Mouse (Mus musculus) hindbrain, embryonic 14.5 days (tissue): Measurements from ENCODE around the gene Cgnl1. TPM values are rescaled to one million over a fixed set of nuclear protein-coding genes. Genes with fewer than 3 reads are reported as not detected.

Experiments used
- ATAC-seq: fragments of 200-750 bp; cut with Nextera tagmentation; 2 replicates; pipeline ENCODE4 v1.8.0; 2017; ENCODE audit warnings: moderate number of reproducible peaks, mild to moderate bottlenecking, moderate TSS enrichment, moderate library complexity; ENCODE audit not compliant: low FRiP score
- DNase-seq: peaks from one replicate; pipeline ENCODE4 v3.0.0-alpha.2; 2015; ENCODE audit warnings: low spot score
- H3K27ac ChIP-seq: fragments of 300-500 bp; sonication (generic); 2 replicates; pipeline ENCODE4 v1.5.1; 2014; ENCODE audit warnings: mild to moderate bottlenecking, moderate library complexity
- H3K27me3 ChIP-seq: fragments of 300-500 bp; sonication (generic); 2 replicates; pipeline ENCODE4 v1.6.1; 2014; ENCODE audit warnings: mild to moderate bottlenecking, low read length, mixed read lengths; ENCODE audit not compliant: control insufficient read depth, insufficient read depth
- H3K36me3 ChIP-seq: fragments of 300-500 bp; sonication (generic); replicated peaks from 2 replicates; pipeline ENCODE4 v1.6.1; 2014; ENCODE audit not compliant: control insufficient read depth, insufficient read depth
- H3K4me1 ChIP-seq: fragments of 300-500 bp; sonication (generic); replicated peaks from 2 replicates; pipeline ENCODE4 v1.6.1; 2014; ENCODE audit warnings: antibody characterized with exemption, low read length, mixed read lengths; ENCODE audit not compliant: control insufficient read depth, insufficient read depth
- H3K4me2 ChIP-seq: fragments of 300-500 bp; sonication (generic); replicated peaks from 2 replicates; pipeline ENCODE4 v1.6.1; 2014; ENCODE audit warnings: mild to moderate bottlenecking, moderate library complexity
- H3K4me3 ChIP-seq: fragments of 300-500 bp; sonication (generic); replicated peaks from 2 replicates; pipeline ENCODE4 v1.5.1; 2014; ENCODE audit warnings: mild to moderate bottlenecking, low read length
- H3K9ac ChIP-seq: fragments of 300-500 bp; sonication (generic); 2 replicates; pipeline ENCODE4 v1.6.1; 2014
- H3K9me3 ChIP-seq: fragments of 300-500 bp; sonication (generic); 2 replicates; pipeline ENCODE4 v1.6.1; 2016; ENCODE audit warnings: low read length; ENCODE audit not compliant: control insufficient read depth
- WGBS: fragments of 180-500 bp; shearing (Covaris S2); extraction: QIAGEN DNeasy Blood & Tissue Kit; methylation state at CpG from one replicate; pipeline ENCODE4 v1.1.7; 2014; 5-methylcytosine and 5-hydroxymethylcytosine counted together
- polyA plus RNA-seq: library from polyadenylated mRNA; unstranded; fragments of >200 nt; fragmentation: Nextera tagmentation; extraction: Ambion mirVana; gene quantifications from 2 replicates; pipeline ENCODE4 v1.2.1, GENCODE M21; 2014

Gene Cgnl1
- 6.1 and 7.2 TPM in 2 replicates for polyA plus RNA-seq

- Histone ChIP-seq H3K4me3 (peak within 1 kb of the TSS; percentile 49), H3K4me1 (peaks cover 9% of the 10 kb centered on the region; the same call in 1 of the 2 replicates), H3K9ac (peak within 1 kb of the TSS; percentile 60), H3K27ac (no peak within 1 kb of the TSS), H3K36me3 (no peaks in the 10 kb centered on the region), H3K9me3 (0 out of 2 replicates have a peak, but pooled peaks cover 4% of the 10 kb centered on the region), H3K27me3 (peaks cover 36% of the 10 kb centered on the region), H3K4me2 (peak within 1 kb of the TSS; percentile 80)
- ATAC-seq (peak; percentile 78), DNase-seq (no peak)
- under 1% methylated on average over 60 of the region's 67 CpGs for WGBS
Observed at GRCm38 (mm10) chr9:71770991-71771767, at the start of gene Cgnl1. TSS of gene Cgnl1 (minus strand) at chr9:71771602.

GRCm38 (mm10) chr9:71818453-71818852 lies 47.1 kb upstream of the Cgnl1 start:
- H3K9ac ChIP-seq: no peak overlapping the region
- 89% methylated on average over 7 of the region's 7 CpGs for WGBS
- no peaks in the 10 kb centered on the region for H3K4me1 ChIP-seq
- no peak for DNase-seq
- no peak for ATAC-seq
- no peaks in the 10 kb centered on the region for H3K27me3 ChIP-seq
- H3K4me2 ChIP-seq: no peak overlapping the region
- no peak overlapping the region for H3K4me3 ChIP-seq
- H3K9me3 ChIP-seq: no peaks in the 10 kb centered on the region
- H3K27ac ChIP-seq: no peak overlapping the region
- no peaks in the 10 kb centered on the region for H3K36me3 ChIP-seq

- H3K36me3 ChIP-seq: no peaks in the 10 kb centered on the region
- DNase-seq (no peak), ATAC-seq (no peak)
- no peak overlapping the region for H3K27ac ChIP-seq
- H3K4me1 ChIP-seq: no peaks in the 10 kb centered on the region
- H3K4me2 ChIP-seq: no peak overlapping the region
- no peak overlapping the region for H3K4me3 ChIP-seq
- H3K9me3 ChIP-seq: no peaks in the 10 kb centered on the region
- no peak overlapping the region for H3K9ac ChIP-seq
- 76% methylated on average over 3 of the region's 3 CpGs for WGBS
- no peaks in the 10 kb centered on the region for H3K27me3 ChIP-seq
Observed at GRCm38 (mm10) chr9:71816121-71816520, 44.7 kb upstream of the Cgnl1 start.

- 87% methylated on average over 3 of the region's 3 CpGs for WGBS
- no peak overlapping the region for H3K4me2 ChIP-seq
- H3K9ac ChIP-seq: no peak overlapping the region
- no peak for ATAC-seq
- no peaks in the 10 kb centered on the region for H3K4me1 ChIP-seq
- H3K4me3 ChIP-seq: no peak overlapping the region
- DNase-seq: no peak
- no peaks in the 10 kb centered on the region; the same call in 1 of the 2 replicates for H3K9me3 ChIP-seq
- no peak overlapping the region for H3K27ac ChIP-seq
- H3K36me3 ChIP-seq: no peaks in the 10 kb centered on the region
- H3K27me3 ChIP-seq: no peaks in the 10 kb centered on the region
Observed at GRCm38 (mm10) chr9:71813565-71813964, 42.2 kb upstream of the Cgnl1 start.

- DNase-seq (no peak), ATAC-seq (no peak)
- Histone ChIP-seq H3K4me1 (no peaks in the 10 kb centered on the region), H3K36me3 (no peaks in the 10 kb centered on the region), H3K9ac (no peak overlapping the region), H3K27ac (no peak overlapping the region), H3K4me3 (no peak overlapping the region), H3K27me3 (no peaks in the 10 kb centered on the region), H3K9me3 (no peaks in the 10 kb centered on the region; the same call in 1 of the 2 replicates), H3K4me2 (no peak overlapping the region)
- WGBS: 50% methylated on average over 4 of the region's 4 CpGs
Observed at GRCm38 (mm10) chr9:71812914-71813313, 41.5 kb upstream of the Cgnl1 start.

- Histone ChIP-seq H3K9me3 (no peaks in the 10 kb centered on the region; the same call in 1 of the 2 replicates), H3K4me1 (no peaks in the 10 kb centered on the region), H3K27ac (no peak overlapping the region), H3K4me2 (no peak overlapping the region), H3K4me3 (no peak overlapping the region), H3K36me3 (no peaks in the 10 kb centered on the region), H3K9ac (no peak overlapping the region), H3K27me3 (no peaks in the 10 kb centered on the region)
- ATAC-seq (no peak), DNase-seq (no peak)
- 31% methylated on average over 4 of the region's 4 CpGs for WGBS
Observed at GRCm38 (mm10) chr9:71812402-71812801, 41.0 kb upstream of the Cgnl1 start.

- WGBS: 80% methylated on average over 5 of the region's 5 CpGs
- H3K27me3 ChIP-seq: no peaks in the 10 kb centered on the region
- H3K4me3 ChIP-seq: no peak overlapping the region
- ATAC-seq (no peak), DNase-seq (no peak)
- no peaks in the 10 kb centered on the region; the same call in 1 of the 2 replicates for H3K9me3 ChIP-seq
- no peak overlapping the region for H3K27ac ChIP-seq
- no peaks in the 10 kb centered on the region for H3K36me3 ChIP-seq
- no peaks in the 10 kb centered on the region for H3K4me1 ChIP-seq
- H3K4me2 ChIP-seq: no peak overlapping the region
- H3K9ac ChIP-seq: no peak overlapping the region
Observed at GRCm38 (mm10) chr9:71811404-71811803, 40.0 kb upstream of the Cgnl1 start.

GRCm38 (mm10) chr9:71810723-71811122 lies 39.3 kb upstream of the Cgnl1 start:
- H3K27ac ChIP-seq: no peak overlapping the region
- DNase-seq: no peak
- 91% methylated on average over 2 of the region's 2 CpGs for WGBS

GRCm38 (mm10) chr9:71808640-71809254 lies 37.3 kb upstream of the Cgnl1 start:
- Histone ChIP-seq H3K36me3 (no peaks in the 10 kb centered on the region), H3K4me3 (no peak overlapping the region), H3K4me2 (peak overlapping the region; percentile 27), H3K9me3 (no peaks in the 10 kb centered on the region; the same call in 1 of the 2 replicates), H3K27ac (no peak overlapping the region), H3K9ac (no peak overlapping the region), H3K4me1 (no peaks in the 10 kb centered on the region), H3K27me3 (no peaks in the 10 kb centered on the region)
- no peak for ATAC-seq
- WGBS: 35% methylated on average over 11 of the region's 11 CpGs
- DNase-seq: peak; percentile 48

More at GRCm38 (mm10) chr9:71810723-71811122, 39.3 kb upstream of the Cgnl1 start:
- no peak for ATAC-seq
- H3K4me2 ChIP-seq: no peak overlapping the region
- no peak overlapping the region for H3K9ac ChIP-seq
- H3K4me1 ChIP-seq: no peaks in the 10 kb centered on the region
- H3K9me3 ChIP-seq: no peaks in the 10 kb centered on the region; the same call in 1 of the 2 replicates
- no peaks in the 10 kb centered on the region for H3K36me3 ChIP-seq
- H3K27me3 ChIP-seq: no peaks in the 10 kb centered on the region
- H3K4me3 ChIP-seq: no peak overlapping the region
